Mouse (Mus musculus): ENCODE measurements around the gene Ensa.

Gene Ensa

DNA sequence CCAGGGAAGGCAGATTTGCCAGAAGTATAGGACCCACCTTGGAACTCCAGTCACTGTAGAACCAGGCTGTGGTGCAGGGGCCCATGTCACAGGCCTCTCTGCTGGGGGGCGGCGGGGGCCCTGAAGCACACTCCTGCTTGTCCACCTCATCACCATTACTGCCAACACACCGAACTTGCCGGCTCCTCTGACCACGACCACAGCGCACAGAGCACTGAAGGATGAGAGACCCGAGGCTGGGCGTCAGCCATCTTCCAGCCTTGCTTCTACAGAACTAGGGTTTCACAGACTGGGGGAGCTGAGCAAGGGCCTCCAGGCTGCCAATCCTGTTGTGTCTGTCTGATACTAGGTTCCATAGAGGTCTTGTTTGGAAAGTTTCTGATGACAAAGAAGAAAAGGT is 54.8 kb downstream of the Ensa start:
- DNase-seq (ENCODE audit: inconsistent ontology term): no peak

DNA sequence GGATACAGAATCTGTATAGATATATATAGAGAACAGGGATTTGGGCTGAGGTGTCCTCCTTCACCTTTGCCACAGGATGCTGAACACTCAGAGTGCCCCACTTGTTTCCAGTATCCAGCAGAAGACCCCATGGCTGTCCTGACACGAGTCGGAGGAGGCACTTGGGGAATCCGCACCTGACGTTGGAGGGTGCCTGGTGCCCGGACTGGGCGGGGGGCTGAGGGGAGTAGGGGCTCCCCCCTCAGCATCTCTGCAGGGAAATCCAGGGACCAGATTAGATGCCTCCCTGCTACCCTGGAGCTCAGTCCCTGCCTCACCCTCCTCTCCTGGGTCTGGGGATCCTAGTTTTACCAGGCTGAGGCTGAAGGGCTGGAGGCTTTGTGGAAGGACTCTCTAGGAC is 55.9 kb downstream of the Ensa start:
- no peak for DNase-seq (ENCODE audit: inconsistent ontology term)

DNA sequence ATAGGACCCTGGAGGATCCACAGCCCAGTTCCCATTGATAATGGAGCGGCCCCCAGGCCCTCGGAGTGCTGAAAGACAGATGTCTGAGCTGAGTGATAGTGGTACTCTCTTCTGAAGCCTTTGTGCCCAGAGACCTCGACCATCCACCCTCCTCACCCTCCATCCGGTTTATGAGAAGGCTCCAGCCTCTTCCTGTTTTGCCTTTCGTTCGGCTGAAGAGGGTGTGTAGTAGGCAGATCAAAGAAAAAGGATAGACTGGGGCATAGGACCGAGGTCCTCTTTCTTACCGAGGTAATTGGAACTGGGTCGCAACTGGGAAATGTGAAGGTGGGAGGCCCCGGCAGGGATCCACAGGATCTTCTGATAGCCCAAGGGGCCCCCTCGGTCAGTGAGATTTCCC is 56.6 kb downstream of the Ensa start:
- DNase-seq (ENCODE audit: inconsistent ontology term): no peak

Measured in Muller cell, postnatal 12 days (primary cell).